Mouse (Mus musculus) T-helper 1 cell (primary cell): ENCODE data around the gene Olfr1324.
"Not testable (repeated sequence)": the region's sequence is repeated elsewhere in the genome, so short reads cannot be mapped to it uniquely, and the experiment has no call there.

Source experiments
- in situ Hi-C: fragments of 300-600 bp; cut with MboI, MseI; formaldehyde crosslinking; loops from one replicate; pipeline ENCODE4 v1.15.1; 2025; ENCODE audit warnings: high pct_unique_total_duplicates

Gene Olfr1324

DNA sequence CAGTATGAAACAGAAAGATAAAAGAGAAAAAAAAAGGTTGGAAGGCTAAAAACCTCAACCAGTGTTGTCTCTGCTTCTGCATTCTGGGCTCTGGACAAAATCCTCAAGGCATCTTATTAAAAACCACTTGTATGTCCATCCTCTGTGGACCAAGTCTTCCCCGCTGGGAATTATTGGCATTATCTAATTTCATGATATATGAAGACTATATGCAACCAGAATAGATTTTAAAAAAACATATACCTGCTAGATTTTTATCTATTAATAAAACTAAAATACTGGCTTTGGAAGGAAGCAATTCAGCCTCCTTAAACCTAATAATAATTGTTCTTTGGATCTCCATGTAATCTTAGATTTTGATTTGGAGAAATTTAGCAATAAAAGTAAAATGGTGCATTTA, at the start of gene Olfr1324:
Gene Olfr1324 (minus strand): TSS at position 101 of the 400 bp plus-strand sequence.
- in situ Hi-C loops, result no loop called here

- in situ Hi-C loops, result not testable (repeated sequence)
These were observed 42.0 kb upstream of the Olfr1324 start for GRCm38 (mm10) chrX:50470341-50470740.

- in situ Hi-C loops, result no loop called here
These were observed 27.8 kb upstream of the Olfr1324 start for GRCm38 (mm10) chrX:50456136-50456535.

DNA sequence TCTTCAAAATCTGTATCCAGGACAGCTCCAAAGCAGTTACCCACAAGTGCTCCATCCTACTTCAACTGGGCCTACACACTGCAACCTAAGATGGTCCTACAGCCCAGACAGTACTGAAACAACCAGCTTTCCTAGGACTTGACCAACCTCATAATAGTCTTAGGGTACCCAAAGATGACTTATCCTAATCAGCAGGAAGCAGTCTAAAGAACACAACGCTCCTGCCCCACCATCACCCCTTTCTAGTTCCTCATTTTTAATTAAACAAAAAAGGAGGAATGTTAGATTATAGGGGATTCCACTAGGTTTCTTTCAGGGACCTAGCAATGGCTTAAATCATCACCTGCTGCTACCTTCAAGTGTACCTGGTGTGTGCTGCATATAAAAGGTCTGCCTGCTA, 15.1 kb upstream of the Olfr1324 start:
- in situ Hi-C loops, result no loop called here

DNA sequence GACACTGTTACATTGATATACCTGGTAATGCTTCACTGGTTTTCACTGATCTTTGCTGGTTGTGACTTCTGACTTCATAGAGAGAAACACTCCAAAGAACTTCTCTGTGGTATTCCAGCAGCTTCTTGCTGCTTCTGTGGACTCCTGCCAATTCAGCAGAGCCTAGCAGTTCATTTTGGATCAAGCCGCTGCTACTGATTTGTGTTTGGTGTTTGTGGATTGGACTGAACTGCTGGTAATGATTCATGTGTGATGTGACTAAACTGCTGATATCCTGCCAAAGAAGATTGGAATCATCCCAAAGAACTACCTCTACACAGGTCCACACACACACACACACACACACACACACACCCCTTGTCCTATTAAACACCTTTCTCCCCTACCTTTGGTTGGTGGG, 14.4 kb upstream of the Olfr1324 start:
- in situ Hi-C loops, result no loop called here

DNA sequence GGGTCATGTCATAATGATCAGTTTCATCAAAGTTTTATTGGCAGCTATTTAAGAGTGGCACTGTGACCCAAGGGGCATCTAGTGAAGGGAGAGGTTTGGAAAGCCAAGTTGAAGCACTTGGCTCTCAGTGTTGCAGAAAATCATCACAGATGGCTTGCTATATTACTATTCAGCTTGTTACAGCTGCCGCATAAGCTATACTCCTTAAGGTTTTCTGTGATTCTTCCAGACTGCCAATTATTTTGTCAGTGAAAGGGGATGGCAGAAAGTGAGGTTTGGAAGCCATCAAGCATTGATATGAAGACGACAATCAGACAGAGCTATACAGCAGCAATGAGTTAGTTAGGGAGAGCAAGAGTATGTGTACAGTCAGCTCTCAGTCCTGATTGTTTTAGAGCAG, 4.2 kb upstream of the Olfr1324 start:
- in situ Hi-C loops, result no loop called here

DNA sequence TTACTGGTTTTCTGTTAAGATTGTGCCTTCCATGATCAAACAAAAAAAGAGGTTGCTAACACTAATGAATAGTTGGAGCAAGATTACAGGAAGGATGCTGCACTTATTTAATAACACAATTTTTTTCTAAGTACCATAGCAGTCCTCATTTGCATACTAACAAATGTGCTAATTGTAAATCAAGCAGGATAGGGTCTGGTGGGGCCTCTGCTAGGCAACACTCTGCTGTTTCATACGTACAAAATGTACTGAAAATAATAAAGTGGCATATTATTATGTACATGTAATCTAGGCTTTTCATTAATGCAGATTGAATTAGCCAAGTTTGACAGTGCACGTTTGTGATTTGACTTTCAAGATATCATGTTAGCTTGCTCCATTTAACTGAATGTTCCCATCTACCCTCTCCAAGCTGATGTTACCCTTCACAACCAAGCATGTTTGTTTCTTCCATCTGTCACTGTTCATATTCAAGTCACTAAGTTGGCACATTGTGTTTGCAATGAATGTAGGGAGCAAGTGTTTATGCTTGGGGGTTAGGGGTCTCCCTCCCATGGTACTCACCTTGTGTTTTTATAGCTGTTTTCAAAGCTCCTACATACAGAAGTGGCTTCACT, 478 bp downstream of the Olfr1324 start:
- in situ Hi-C loops, result no loop called here

DNA sequence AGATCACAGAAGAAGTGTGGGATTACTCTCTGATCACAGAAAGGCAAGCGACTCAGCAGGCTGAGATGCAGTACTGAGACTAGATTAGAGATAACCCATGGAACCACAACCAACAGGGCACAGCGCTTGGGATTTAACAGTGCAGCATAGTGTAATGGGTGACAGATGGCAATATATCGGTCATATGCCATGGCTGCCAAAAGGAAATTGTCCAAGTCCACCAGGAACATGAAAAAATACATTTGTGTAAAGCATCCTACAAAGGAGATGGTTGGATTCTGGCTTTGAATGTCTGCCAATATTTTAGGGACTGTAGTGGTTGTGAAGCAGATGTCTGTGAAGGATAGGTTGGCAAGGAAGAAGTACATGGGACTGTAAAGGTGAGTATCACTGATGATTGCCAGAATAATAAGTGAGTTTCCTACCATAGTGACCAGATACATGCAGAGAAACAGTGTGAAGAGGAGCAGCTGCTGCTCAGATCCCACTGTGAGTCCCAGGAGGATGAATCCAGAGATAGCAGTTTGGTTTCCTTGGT, 2.3 kb downstream of the Olfr1324 start:
- in situ Hi-C loops, result no loop called here

GRCm38 (mm10) chrX:50410361-50410760, 17.9 kb downstream of the Olfr1324 start:
- in situ Hi-C loops, result not testable (repeated sequence)

DNA sequence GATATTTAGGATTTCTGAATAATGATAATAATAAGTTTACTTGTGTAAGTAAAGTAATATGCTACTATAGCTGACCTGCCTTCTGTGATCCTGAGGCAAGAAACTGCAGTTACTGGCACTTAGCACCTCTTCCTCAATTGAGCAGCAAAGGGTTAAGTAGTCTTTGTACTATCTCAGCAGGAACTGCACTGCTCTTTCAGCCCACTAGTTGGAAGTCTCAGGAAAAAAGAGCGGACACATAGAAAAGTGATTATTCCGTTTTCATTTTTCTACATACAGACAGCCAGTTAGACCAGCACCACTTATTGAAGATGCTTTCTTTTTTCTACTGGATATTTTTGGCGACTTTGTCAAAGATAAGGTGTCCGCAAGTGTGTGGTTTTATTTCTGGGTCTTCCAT, 37.7 kb downstream of the Olfr1324 start:
- in situ Hi-C loops, result not testable (repeated sequence)

DNA sequence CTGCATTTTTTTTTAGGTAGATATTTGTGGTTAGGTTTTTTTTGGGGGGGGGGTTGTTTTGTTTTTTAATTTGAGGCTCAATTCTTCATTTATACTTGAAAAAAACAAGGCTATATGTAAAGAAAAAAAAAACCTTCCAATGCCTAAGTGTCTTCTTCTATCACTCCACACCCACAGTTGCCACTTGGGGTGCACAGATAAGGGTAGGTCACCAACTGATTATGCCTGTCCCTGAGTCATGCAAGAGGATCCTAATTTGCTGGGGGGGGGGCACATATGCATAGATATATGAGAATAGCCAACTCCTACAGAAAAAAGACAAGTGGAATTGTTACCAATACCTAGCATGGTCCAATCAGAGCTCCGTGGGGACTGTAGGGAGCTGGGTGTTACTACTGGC, 53.3 kb downstream of the Olfr1324 start:
- in situ Hi-C loops, result no loop called here
